Mouse (Mus musculus): ENCODE data around the gene Itsn1. TPM values are rescaled to one million over a fixed set of nuclear protein-coding genes. Genes with fewer than 3 reads are reported as not detected.
A peak's percentile ranks its signal among the peaks of the same experiment; 100 is the strongest.

The Itsn1 gene
- polyA plus RNA-seq, 1 experiment from 2014 or later, result 40.1 TPM

DNA sequence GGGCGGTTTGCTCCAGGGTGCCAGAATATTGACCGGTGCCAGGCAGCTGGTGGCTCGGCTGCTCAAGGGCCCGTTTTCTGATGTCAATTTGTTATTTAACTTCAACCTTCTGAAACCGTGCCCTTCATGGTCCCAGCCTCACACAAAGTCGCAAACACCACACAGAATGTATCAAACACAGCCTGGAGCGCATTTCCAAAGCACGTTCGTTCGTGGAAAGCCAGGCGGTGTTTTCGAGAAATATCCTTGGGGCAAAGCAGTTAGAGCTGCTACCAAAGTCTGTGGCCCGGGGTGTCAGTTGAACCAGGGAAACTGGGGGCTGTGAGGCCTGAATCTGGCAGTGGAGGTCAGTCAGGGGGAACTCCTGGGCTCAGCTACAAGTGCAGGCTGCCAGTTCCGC is 213.1 kb downstream of the Itsn1 start:
- H3K36me3 ChIP-seq (replicated peaks; ENCODE audit: control insufficient read depth, insufficient read depth, low read depth, low read length), result no peaks in the 10 kb centered on the region
- ATAC-seq (replicated peaks; ENCODE audit: insufficient number of reproducible peaks, low FRiP score, low TSS enrichment, low read depth), result no peak
- no peaks in the 10 kb centered on the region for H3K27me3 ChIP-seq (ENCODE audit: control insufficient read depth, insufficient read depth, low read length)
- no peak for DNase-seq (ENCODE audit: low spot score)
- H3K27ac ChIP-seq (replicated peaks; ENCODE audit: low read depth, low read length), result no peak overlapping the region
- H3K4me2 ChIP-seq (ENCODE audit: low read depth, low read length), result no peak overlapping the region
- no peak overlapping the region for H3K4me3 ChIP-seq (ENCODE audit: low read depth, low read length)
- no peak overlapping the region for H3K9ac ChIP-seq (replicated peaks; ENCODE audit: low read length)
- 89% methylated on average over 14 of the region's 14 CpGs for WGBS
- no peaks in the 10 kb centered on the region for H3K9me3 ChIP-seq (replicated peaks; ENCODE audit: control insufficient read depth, low read length)
- no peaks in the 10 kb centered on the region for H3K4me1 ChIP-seq (ENCODE audit: control insufficient read depth, insufficient read depth, low read length)

- DNase-seq (ENCODE audit: low spot score) (no peak), ATAC-seq (replicated peaks; ENCODE audit: insufficient number of reproducible peaks, low FRiP score, low TSS enrichment, low read depth) (no peak)
- Histone ChIP-seq H3K9me3 (replicated peaks; ENCODE audit: control insufficient read depth, low read length) (no peaks in the 10 kb centered on the region), H3K4me2 (ENCODE audit: low read depth, low read length) (no peak overlapping the region), H3K36me3 (replicated peaks; ENCODE audit: control insufficient read depth, insufficient read depth, low read depth, low read length) (no peaks in the 10 kb centered on the region), H3K27me3 (ENCODE audit: control insufficient read depth, insufficient read depth, low read length) (no peaks in the 10 kb centered on the region), H3K9ac (replicated peaks; ENCODE audit: low read length) (no peak overlapping the region), H3K27ac (replicated peaks; ENCODE audit: low read depth, low read length) (no peak overlapping the region), H3K4me3 (ENCODE audit: low read depth, low read length) (no peak overlapping the region), H3K4me1 (ENCODE audit: control insufficient read depth, insufficient read depth, low read length) (no peaks in the 10 kb centered on the region)
- 87% methylated on average over 10 of the region's 10 CpGs for WGBS
Measured at GRCm38 (mm10) chr16:91946261-91946660, 217.2 kb downstream of the Itsn1 start.

- no peak overlapping the region for H3K4me2 ChIP-seq (ENCODE audit: low read depth, low read length)
- H3K9ac ChIP-seq (replicated peaks; ENCODE audit: low read length), result no peak overlapping the region
- no peaks in the 10 kb centered on the region for H3K4me1 ChIP-seq (ENCODE audit: control insufficient read depth, insufficient read depth, low read length)
- no peaks in the 10 kb centered on the region for H3K27me3 ChIP-seq (ENCODE audit: control insufficient read depth, insufficient read depth, low read length)
- no peak for DNase-seq (ENCODE audit: low spot score)
- H3K27ac ChIP-seq (replicated peaks; ENCODE audit: low read depth, low read length), result no peak overlapping the region
- no peak overlapping the region for H3K4me3 ChIP-seq (ENCODE audit: low read depth, low read length)
- H3K9me3 ChIP-seq (replicated peaks; ENCODE audit: control insufficient read depth, low read length), result no peaks in the 10 kb centered on the region
- 84% methylated on average over 11 of the region's 11 CpGs for WGBS
- ATAC-seq (replicated peaks; ENCODE audit: insufficient number of reproducible peaks, low FRiP score, low TSS enrichment, low read depth), result no peak
- H3K36me3 ChIP-seq (replicated peaks; ENCODE audit: control insufficient read depth, insufficient read depth, low read depth, low read length), result no peaks in the 10 kb centered on the region
Measured at GRCm38 (mm10) chr16:91947093-91947492, 218.0 kb downstream of the Itsn1 start.

- Histone ChIP-seq H3K36me3 (replicated peaks; ENCODE audit: control insufficient read depth, insufficient read depth, low read depth, low read length) (no peaks in the 10 kb centered on the region), H3K4me3 (ENCODE audit: low read depth, low read length) (no peak overlapping the region), H3K4me1 (ENCODE audit: control insufficient read depth, insufficient read depth, low read length) (no peaks in the 10 kb centered on the region), H3K4me2 (ENCODE audit: low read depth, low read length) (no peak overlapping the region), H3K27ac (replicated peaks; ENCODE audit: low read depth, low read length) (no peak overlapping the region), H3K9ac (replicated peaks; ENCODE audit: low read length) (no peak overlapping the region), H3K9me3 (replicated peaks; ENCODE audit: control insufficient read depth, low read length) (no peaks in the 10 kb centered on the region), H3K27me3 (ENCODE audit: control insufficient read depth, insufficient read depth, low read length) (no peaks in the 10 kb centered on the region)
- ATAC-seq (replicated peaks; ENCODE audit: insufficient number of reproducible peaks, low FRiP score, low TSS enrichment, low read depth) (no peak), DNase-seq (ENCODE audit: low spot score) (no peak)
- WGBS, result 94% methylated on average over 4 of the region's 4 CpGs
Measured at GRCm38 (mm10) chr16:91953967-91954366, 224.9 kb downstream of the Itsn1 start.

GRCm38 (mm10) chr16:91954766-91955165 is 225.7 kb downstream of the Itsn1 start:
- H3K4me2 ChIP-seq (ENCODE audit: low read depth, low read length), result no peak overlapping the region
- DNase-seq (ENCODE audit: low spot score) (no peak), ATAC-seq (replicated peaks; ENCODE audit: insufficient number of reproducible peaks, low FRiP score, low TSS enrichment, low read depth) (no peak)
- 87% methylated on average over 8 of the region's 8 CpGs for WGBS
- H3K27ac ChIP-seq (replicated peaks; ENCODE audit: low read depth, low read length), result no peak overlapping the region
- H3K9me3 ChIP-seq (replicated peaks; ENCODE audit: control insufficient read depth, low read length), result no peaks in the 10 kb centered on the region
- no peaks in the 10 kb centered on the region for H3K4me1 ChIP-seq (ENCODE audit: control insufficient read depth, insufficient read depth, low read length)
- no peaks in the 10 kb centered on the region for H3K36me3 ChIP-seq (replicated peaks; ENCODE audit: control insufficient read depth, insufficient read depth, low read depth, low read length)
- H3K27me3 ChIP-seq (ENCODE audit: control insufficient read depth, insufficient read depth, low read length), result no peaks in the 10 kb centered on the region
- H3K4me3 ChIP-seq (ENCODE audit: low read depth, low read length), result no peak overlapping the region
- H3K9ac ChIP-seq (replicated peaks; ENCODE audit: low read length), result no peak overlapping the region

DNA sequence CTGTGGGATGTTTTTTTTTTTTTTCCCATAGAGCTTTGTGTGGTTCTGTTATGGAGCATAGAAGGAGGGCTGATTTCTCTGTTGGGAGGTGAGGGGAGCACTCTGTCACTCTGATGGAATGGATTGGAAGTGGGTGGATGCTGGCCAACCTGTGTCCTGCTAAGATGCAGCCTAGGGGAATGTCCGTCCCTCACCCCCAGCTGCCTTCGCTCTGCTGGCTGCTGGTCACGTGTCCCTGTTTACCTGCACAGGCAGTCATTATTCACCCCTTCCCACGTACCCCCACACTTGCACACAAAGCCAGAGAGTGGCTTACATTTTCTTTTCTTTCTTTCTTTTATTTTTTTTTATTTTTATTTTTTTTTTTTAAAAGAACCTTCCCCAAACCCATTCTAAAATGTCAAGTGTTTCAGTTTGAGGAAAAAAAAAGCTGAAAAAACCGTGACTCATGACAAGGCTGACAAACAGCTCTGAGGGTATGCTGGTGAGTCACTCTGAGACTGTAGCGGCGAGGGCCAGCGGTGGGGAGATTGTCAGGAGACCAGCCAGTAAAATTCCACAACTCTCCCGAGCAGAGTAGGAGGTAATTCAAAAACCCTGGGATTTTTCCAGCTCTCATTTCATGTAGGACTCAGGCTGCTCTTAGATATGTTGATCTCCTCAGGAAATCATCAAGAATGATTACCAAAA is 233.3 kb downstream of the Itsn1 start:
- H3K27ac ChIP-seq (replicated peaks; ENCODE audit: low read depth, low read length), result no peak overlapping the region
- H3K4me2 ChIP-seq (ENCODE audit: low read depth, low read length), result no peak overlapping the region
- H3K4me3 ChIP-seq (ENCODE audit: low read depth, low read length), result no peak overlapping the region
- ATAC-seq (replicated peaks; ENCODE audit: insufficient number of reproducible peaks, low FRiP score, low TSS enrichment, low read depth) (no peak), DNase-seq (ENCODE audit: low spot score) (peak; percentile 53)
- no peaks in the 10 kb centered on the region for H3K4me1 ChIP-seq (ENCODE audit: control insufficient read depth, insufficient read depth, low read length)
- no peaks in the 10 kb centered on the region for H3K9me3 ChIP-seq (replicated peaks; ENCODE audit: control insufficient read depth, low read length)
- no peaks in the 10 kb centered on the region for H3K36me3 ChIP-seq (replicated peaks; ENCODE audit: control insufficient read depth, insufficient read depth, low read depth, low read length)
- no peaks in the 10 kb centered on the region for H3K27me3 ChIP-seq (ENCODE audit: control insufficient read depth, insufficient read depth, low read length)
- no peak overlapping the region for H3K9ac ChIP-seq (replicated peaks; ENCODE audit: low read length)
- 21% methylated on average over 9 of the region's 9 CpGs for WGBS

- no peak overlapping the region for H3K4me3 ChIP-seq (ENCODE audit: low read depth, low read length)
- H3K27me3 ChIP-seq (ENCODE audit: control insufficient read depth, insufficient read depth, low read length), result no peaks in the 10 kb centered on the region
- no peaks in the 10 kb centered on the region for H3K36me3 ChIP-seq (replicated peaks; ENCODE audit: control insufficient read depth, insufficient read depth, low read depth, low read length)
- DNase-seq (ENCODE audit: low spot score) (peak; percentile 54), ATAC-seq (replicated peaks; ENCODE audit: insufficient number of reproducible peaks, low FRiP score, low TSS enrichment, low read depth) (peak; percentile 82)
- no peak overlapping the region for H3K4me2 ChIP-seq (ENCODE audit: low read depth, low read length)
- H3K27ac ChIP-seq (replicated peaks; ENCODE audit: low read depth, low read length), result no peak overlapping the region; the same call in 1 of the 2 replicates
- H3K9me3 ChIP-seq (replicated peaks; ENCODE audit: control insufficient read depth, low read length), result no peaks in the 10 kb centered on the region
- H3K4me1 ChIP-seq (ENCODE audit: control insufficient read depth, insufficient read depth, low read length), result no peaks in the 10 kb centered on the region
- no peak overlapping the region for H3K9ac ChIP-seq (replicated peaks; ENCODE audit: low read length)
- WGBS, result 57% methylated on average over 14 of the region's 14 CpGs
Measured at GRCm38 (mm10) chr16:91962894-91963555, 233.9 kb downstream of the Itsn1 start.

DNA sequence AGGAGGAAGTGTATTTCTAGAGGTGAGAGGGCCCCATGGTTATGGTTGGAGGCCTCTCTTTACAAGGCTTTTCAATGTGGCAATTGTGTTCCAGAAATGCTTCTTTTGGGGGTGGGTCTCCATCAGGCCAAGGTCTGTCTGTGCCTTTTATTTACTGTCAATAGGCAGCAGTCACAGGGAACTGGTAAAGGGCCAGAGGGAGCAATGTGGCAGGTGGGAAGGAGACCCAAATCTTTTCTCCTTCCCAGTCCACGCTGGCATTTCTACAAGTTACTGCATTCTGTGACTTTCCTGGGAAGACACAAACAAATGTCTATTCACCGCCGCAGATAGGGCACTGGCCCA is 234.4 kb downstream of the Itsn1 start:
- H3K9ac ChIP-seq (replicated peaks; ENCODE audit: low read length), result no peak overlapping the region
- no peaks in the 10 kb centered on the region for H3K36me3 ChIP-seq (replicated peaks; ENCODE audit: control insufficient read depth, insufficient read depth, low read depth, low read length)
- no peak overlapping the region for H3K4me2 ChIP-seq (ENCODE audit: low read depth, low read length)
- H3K4me1 ChIP-seq (ENCODE audit: control insufficient read depth, insufficient read depth, low read length), result no peaks in the 10 kb centered on the region
- H3K27ac ChIP-seq (replicated peaks; ENCODE audit: low read depth, low read length), result no peak overlapping the region; the same call in 1 of the 2 replicates
- no peak for ATAC-seq (replicated peaks; ENCODE audit: insufficient number of reproducible peaks, low FRiP score, low TSS enrichment, low read depth)
- WGBS, result 72% methylated on average over 3 of the region's 3 CpGs
- no peak overlapping the region for H3K4me3 ChIP-seq (ENCODE audit: low read depth, low read length)
- no peaks in the 10 kb centered on the region for H3K27me3 ChIP-seq (ENCODE audit: control insufficient read depth, insufficient read depth, low read length)
- H3K9me3 ChIP-seq (replicated peaks; ENCODE audit: control insufficient read depth, low read length), result no peaks in the 10 kb centered on the region
- no peak for DNase-seq (ENCODE audit: low spot score)

Data from embryonic facial prominence, embryonic 11.5 days (tissue).